Mouse (Mus musculus) kidney, embryonic 14.5 days (tissue): ENCODE measurements at regions not wholly inside any gene's neighbourhood (a gene's known extent, or its start where the extent isn't known, plus 50 kb on each side); places are given as distances from the start of the nearest gene placed in this dataset.

Source experiments
- ATAC-seq: fragments of 200-750 bp; cut with Nextera tagmentation; 2 replicates; pipeline ENCODE4 v1.8.0; 2017; ENCODE audit warnings: moderate number of reproducible peaks, mild to moderate bottlenecking, moderate TSS enrichment, moderate library complexity; ENCODE audit not compliant: low FRiP score, low TSS enrichment
- H3K27ac ChIP-seq: fragments of 300-500 bp; sonication (generic); 2 replicates; pipeline ENCODE4 v1.5.1; 2014; ENCODE audit warnings: low read depth, mild to moderate bottlenecking, low read length, moderate library complexity, mixed read lengths
- H3K27me3 ChIP-seq: fragments of 300-500 bp; sonication (generic); 2 replicates; pipeline ENCODE4 v1.6.1; 2014; ENCODE audit warnings: mild to moderate bottlenecking, low read length; ENCODE audit not compliant: control insufficient read depth, insufficient read depth
- H3K36me3 ChIP-seq: fragments of 300-500 bp; sonication (generic); 2 replicates; pipeline ENCODE4 v1.6.1; 2014; ENCODE audit warnings: low read length, mixed read lengths; ENCODE audit not compliant: control insufficient read depth, insufficient read depth
- H3K4me1 ChIP-seq: fragments of 300-500 bp; sonication (generic); 2 replicates; pipeline ENCODE4 v1.6.1; 2014; ENCODE audit warnings: low read length, mixed read lengths; ENCODE audit not compliant: control insufficient read depth, insufficient read depth
- H3K4me2 ChIP-seq: fragments of 300-500 bp; sonication (generic); replicated peaks from 2 replicates; pipeline ENCODE4 v1.6.1; 2014; ENCODE audit warnings: low read depth, mild to moderate bottlenecking, low read length
- H3K4me3 ChIP-seq: fragments of 300-500 bp; sonication (generic); 2 replicates; pipeline ENCODE4 v1.5.1; 2014; ENCODE audit warnings: mild to moderate bottlenecking, low read length
- H3K9ac ChIP-seq: fragments of 300-500 bp; sonication (generic); 2 replicates; pipeline ENCODE4 v1.6.1; 2014; ENCODE audit warnings: low read depth, mild to moderate bottlenecking, low read length, moderate library complexity
- H3K9me3 ChIP-seq: fragments of 300-500 bp; sonication (generic); 2 replicates; pipeline ENCODE4 v1.6.1; 2016; ENCODE audit warnings: low read length; ENCODE audit not compliant: control insufficient read depth
- WGBS: fragments of 180-500 bp; shearing (Covaris S2); extraction: QIAGEN DNeasy Blood & Tissue Kit; methylation state at CpG from one replicate; pipeline ENCODE4 v1.1.7; 2014; 5-methylcytosine and 5-hydroxymethylcytosine counted together

DNA sequence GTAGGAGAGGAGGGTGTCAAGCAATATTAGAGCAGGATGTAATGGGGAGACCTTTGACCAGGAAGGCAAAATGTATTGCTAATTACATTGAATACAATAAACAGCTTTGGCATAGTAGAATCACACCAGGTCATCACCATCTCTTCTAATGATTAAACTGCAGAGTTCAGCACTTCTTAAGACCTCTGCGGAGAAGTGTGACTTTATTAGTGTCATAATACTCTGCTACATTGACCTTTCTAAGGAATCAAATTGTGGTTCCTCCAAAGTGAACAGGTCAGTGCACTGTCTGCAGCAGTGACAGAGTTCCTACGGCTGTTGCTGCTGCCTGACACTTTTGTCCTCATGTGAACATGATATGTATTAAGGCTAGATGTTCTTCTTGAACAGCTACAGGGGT is 228.0 kb upstream of the Gm11042 start:
- H3K27ac ChIP-seq: no peak overlapping the region
- H3K9ac ChIP-seq: no peak overlapping the region
- H3K36me3 ChIP-seq: no peaks in the 10 kb centered on the region
- WGBS: 78% methylated on average over 2 of the region's 2 CpGs
- no peak for ATAC-seq
- no peak overlapping the region for H3K4me3 ChIP-seq
- H3K4me1 ChIP-seq: no peaks in the 10 kb centered on the region
- no peaks in the 10 kb centered on the region for H3K27me3 ChIP-seq
- H3K9me3 ChIP-seq: no peaks in the 10 kb centered on the region
- H3K4me2 ChIP-seq: no peak overlapping the region

DNA sequence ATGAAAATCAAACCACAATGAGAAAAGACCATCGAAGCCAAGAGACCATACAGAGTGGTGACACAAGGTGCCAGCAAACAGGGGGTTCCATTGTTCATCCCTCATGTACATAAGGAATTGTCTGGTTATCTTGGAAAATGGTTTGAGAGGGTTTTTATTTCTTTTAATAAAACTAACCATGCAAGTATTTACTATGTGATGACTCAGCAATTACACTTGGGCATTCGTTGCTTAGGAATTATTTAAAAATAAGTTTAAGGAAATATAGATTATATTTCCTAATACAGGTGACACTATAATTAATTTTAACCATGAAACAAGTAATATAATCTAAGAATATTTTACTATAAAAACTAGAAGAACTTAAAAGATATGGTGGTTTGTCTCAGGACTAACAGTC is 218.7 kb upstream of the Gm11042 start:
- no peak for ATAC-seq
- Histone ChIP-seq H3K27me3 (no peaks in the 10 kb centered on the region), H3K4me3 (no peak overlapping the region), H3K4me1 (no peaks in the 10 kb centered on the region), H3K4me2 (no peak overlapping the region), H3K27ac (no peak overlapping the region), H3K9ac (no peak overlapping the region), H3K36me3 (no peaks in the 10 kb centered on the region), H3K9me3 (no peaks in the 10 kb centered on the region)
- WGBS: 91% methylated on average over 2 of the region's 2 CpGs

DNA sequence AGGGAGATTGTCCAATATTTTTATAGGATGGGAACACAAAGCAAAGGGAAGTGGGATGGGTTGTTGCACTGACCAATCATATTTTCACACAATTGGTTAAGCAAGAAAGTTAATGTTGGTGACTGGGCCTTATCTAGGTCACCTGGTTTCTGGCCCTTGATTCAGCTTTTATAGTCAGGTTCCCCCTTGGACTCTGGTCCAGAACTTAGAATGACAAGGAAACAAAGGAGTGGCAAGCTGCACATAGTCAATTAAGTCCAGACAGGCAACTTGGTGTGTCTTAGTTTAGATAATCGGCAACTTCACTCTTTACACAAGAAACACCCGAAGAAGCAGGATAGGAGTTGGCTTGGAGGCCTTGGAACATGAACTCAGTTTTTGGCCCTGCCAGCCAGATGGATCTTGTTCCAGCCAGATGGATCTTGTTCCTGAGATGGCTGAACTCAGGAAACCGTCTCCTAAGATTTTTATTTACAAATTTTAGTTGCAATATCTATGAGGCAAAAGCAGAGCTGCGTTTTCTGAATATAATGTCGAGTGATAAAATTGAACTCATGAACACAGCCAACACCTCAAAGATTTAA is 212.9 kb upstream of the Gm11042 start:
- H3K9me3 ChIP-seq: no peaks in the 10 kb centered on the region
- no peaks in the 10 kb centered on the region for H3K36me3 ChIP-seq
- H3K4me2 ChIP-seq: no peak overlapping the region
- no peak overlapping the region for H3K9ac ChIP-seq
- 70% methylated on average over 5 of the region's 5 CpGs for WGBS
- H3K4me3 ChIP-seq: no peak overlapping the region
- no peaks in the 10 kb centered on the region for H3K4me1 ChIP-seq
- ATAC-seq: no peak
- H3K27me3 ChIP-seq: no peaks in the 10 kb centered on the region
- H3K27ac ChIP-seq: no peak overlapping the region

GRCm38 (mm10) chr12:74527190-74527621 is 211.0 kb upstream of the Gm11042 start:
- WGBS: 73% methylated on average over 2 of the region's 2 CpGs

GRCm38 (mm10) chr12:74523988-74524387 is 207.8 kb upstream of the Gm11042 start:
- no peak overlapping the region for H3K27ac ChIP-seq
- no peak for ATAC-seq

More at GRCm38 (mm10) chr12:74527190-74527621, 211.0 kb upstream of the Gm11042 start:
- no peaks in the 10 kb centered on the region for H3K4me1 ChIP-seq
- no peak overlapping the region for H3K27ac ChIP-seq
- H3K9me3 ChIP-seq: no peaks in the 10 kb centered on the region
- no peak overlapping the region for H3K9ac ChIP-seq
- no peak overlapping the region for H3K4me3 ChIP-seq
- H3K36me3 ChIP-seq: no peaks in the 10 kb centered on the region
- H3K4me2 ChIP-seq: no peak overlapping the region
- no peaks in the 10 kb centered on the region for H3K27me3 ChIP-seq
- ATAC-seq: no peak

GRCm38 (mm10) chr12:74518032-74518431 is 201.8 kb upstream of the Gm11042 start:
- Histone ChIP-seq H3K4me3 (no peak overlapping the region), H3K27me3 (no peaks in the 10 kb centered on the region), H3K4me1 (no peaks in the 10 kb centered on the region), H3K9ac (no peak overlapping the region), H3K4me2 (no peak overlapping the region), H3K36me3 (no peaks in the 10 kb centered on the region), H3K9me3 (no peaks in the 10 kb centered on the region), H3K27ac (no peak overlapping the region)
- ATAC-seq: no peak
- WGBS: 82% methylated on average over 6 of the region's 6 CpGs

More at GRCm38 (mm10) chr12:74523988-74524387, 207.8 kb upstream of the Gm11042 start:
- Histone ChIP-seq H3K27me3 (no peaks in the 10 kb centered on the region), H3K36me3 (no peaks in the 10 kb centered on the region), H3K4me3 (no peak overlapping the region), H3K4me2 (no peak overlapping the region), H3K9ac (no peak overlapping the region), H3K9me3 (no peaks in the 10 kb centered on the region), H3K4me1 (no peaks in the 10 kb centered on the region)

DNA sequence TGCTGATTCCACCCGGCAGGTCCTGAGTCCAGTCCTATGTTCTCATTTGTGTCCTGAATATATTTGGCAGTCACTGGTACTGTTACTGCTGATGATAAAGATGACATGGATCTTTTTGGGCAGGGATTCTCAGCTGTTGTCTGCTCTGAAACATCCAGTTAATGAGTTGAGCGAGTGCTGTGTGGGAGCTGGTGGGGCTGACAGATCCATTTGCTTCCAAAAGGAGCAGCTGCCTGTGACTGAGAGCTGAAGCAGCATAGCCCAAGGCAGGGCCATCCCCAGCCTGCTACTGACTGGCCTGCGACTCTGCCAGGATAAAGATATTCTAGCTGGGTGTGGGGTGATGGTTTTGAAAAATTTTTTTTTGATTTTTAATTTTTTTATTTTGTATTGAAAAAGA is 200.3 kb upstream of the Gm11042 start:
- WGBS: 54% methylated on average over 3 of the region's 3 CpGs
- Histone ChIP-seq H3K9me3 (no peaks in the 10 kb centered on the region), H3K4me1 (no peaks in the 10 kb centered on the region)

DNA sequence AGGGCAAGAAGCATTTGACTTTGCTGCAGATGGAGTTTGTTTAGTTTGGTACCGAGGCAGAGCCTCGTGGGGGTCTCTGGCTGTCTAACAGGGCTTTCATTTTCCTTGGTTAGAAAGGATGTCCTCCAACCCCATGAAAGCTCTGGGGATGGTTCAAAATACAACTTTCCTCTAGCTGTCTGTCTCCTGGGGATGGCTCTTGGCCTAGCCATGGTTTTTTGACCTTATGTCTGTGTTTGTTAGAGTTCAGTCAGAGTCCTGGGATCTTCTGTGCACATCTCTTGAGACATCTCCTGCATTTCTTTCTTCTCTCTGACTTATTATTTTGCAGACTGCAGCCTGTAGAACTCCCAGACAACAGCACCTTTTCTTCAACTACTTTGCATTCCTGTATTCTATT is 186.6 kb upstream of the Gm11042 start:
- no peak overlapping the region for H3K4me2 ChIP-seq
- H3K36me3 ChIP-seq: no peaks in the 10 kb centered on the region
- H3K4me3 ChIP-seq: no peak overlapping the region
- ATAC-seq: no peak
- no peaks in the 10 kb centered on the region for H3K9me3 ChIP-seq
- H3K4me1 ChIP-seq: no peaks in the 10 kb centered on the region
- H3K27me3 ChIP-seq: no peaks in the 10 kb centered on the region
- WGBS: 56% methylated on average over 2 of the region's 2 CpGs
- no peak overlapping the region for H3K27ac ChIP-seq
- H3K9ac ChIP-seq: no peak overlapping the region

More for the DNA sequence above, 200.3 kb upstream of the Gm11042 start:
- no peak overlapping the region for H3K4me3 ChIP-seq
- no peak for ATAC-seq
- H3K27me3 ChIP-seq: no peaks in the 10 kb centered on the region
- no peak overlapping the region for H3K4me2 ChIP-seq
- H3K9ac ChIP-seq: no peak overlapping the region
- H3K27ac ChIP-seq: no peak overlapping the region
- H3K36me3 ChIP-seq: no peaks in the 10 kb centered on the region

- H3K9ac ChIP-seq: no peak overlapping the region
- WGBS: 65% methylated on average over 2 of the region's 2 CpGs
- H3K9me3 ChIP-seq: no peaks in the 10 kb centered on the region
- H3K27ac ChIP-seq: no peak overlapping the region
- no peaks in the 10 kb centered on the region for H3K36me3 ChIP-seq
- H3K4me2 ChIP-seq: no peak overlapping the region
- no peaks in the 10 kb centered on the region for H3K4me1 ChIP-seq
- ATAC-seq: no peak
- no peak overlapping the region for H3K4me3 ChIP-seq
- no peaks in the 10 kb centered on the region for H3K27me3 ChIP-seq
These were observed 161.4 kb upstream of the Gm11042 start for GRCm38 (mm10) chr12:74477619-74478018.
